Mouse (Mus musculus): Measurements from ENCODE around the gene Vps50.
"Not testable (repeated sequence)": the region's sequence is repeated elsewhere in the genome, so short reads cannot be mapped to it uniquely, and the experiment has no call there.

Gene Vps50

GRCm38 (mm10) chr6:3539470-3539869 lies 41.3 kb downstream of the Vps50 start:
- DNase-seq = no peak

GRCm38 (mm10) chr6:3543862-3544261 lies 45.7 kb downstream of the Vps50 start:
- no peak for DNase-seq

GRCm38 (mm10) chr6:3544970-3545369 lies 46.8 kb downstream of the Vps50 start:
- no peak for DNase-seq

- no peak for DNase-seq
These were observed 50.8 kb downstream of the Vps50 start for GRCm38 (mm10) chr6:3548959-3549358.

GRCm38 (mm10) chr6:3549992-3550391 lies 51.8 kb downstream of the Vps50 start:
- DNase-seq = no peak

GRCm38 (mm10) chr6:3552681-3553080 lies 54.5 kb downstream of the Vps50 start:
- not testable (repeated sequence) for DNase-seq

- no peak for DNase-seq
These were observed 59.0 kb downstream of the Vps50 start for GRCm38 (mm10) chr6:3557177-3557576.

- DNase-seq = no peak
These were observed 61.8 kb downstream of the Vps50 start for GRCm38 (mm10) chr6:3560009-3560408.

- DNase-seq = no peak
These were observed 64.1 kb downstream of the Vps50 start for GRCm38 (mm10) chr6:3562301-3562700.

GRCm38 (mm10) chr6:3564118-3564517 lies 65.9 kb downstream of the Vps50 start:
- DNase-seq = not testable (repeated sequence)

GRCm38 (mm10) chr6:3565005-3565404 lies 66.8 kb downstream of the Vps50 start:
- DNase-seq = no peak

GRCm38 (mm10) chr6:3565667-3566066 lies 67.5 kb downstream of the Vps50 start:
- DNase-seq = no peak

- no peak for DNase-seq
These were observed 69.0 kb downstream of the Vps50 start for GRCm38 (mm10) chr6:3567071-3567610.

GRCm38 (mm10) chr6:3572221-3572815 lies 74.1 kb downstream of the Vps50 start:
- DNase-seq = no peak

GRCm38 (mm10) chr6:3573787-3574186 lies 75.6 kb downstream of the Vps50 start:
- no peak for DNase-seq

- no peak for DNase-seq
These were observed 87.2 kb downstream of the Vps50 start for GRCm38 (mm10) chr6:3585402-3585801.

GRCm38 (mm10) chr6:3590289-3590904 lies 92.2 kb downstream of the Vps50 start:
- no peak for DNase-seq

- DNase-seq = no peak
These were observed 96.1 kb downstream of the Vps50 start for GRCm38 (mm10) chr6:3594246-3594645.

GRCm38 (mm10) chr6:3612827-3613226 lies 114.6 kb downstream of the Vps50 start:
- DNase-seq = no peak

- DNase-seq = peak; percentile 10
These were observed 122.5 kb downstream of the Vps50 start for GRCm38 (mm10) chr6:3620428-3621387.

Measured in thymus, postnatal 25 days (tissue).